Mouse (Mus musculus): ENCODE measurements around the gene Mxd3. TPM values are rescaled to one million over a fixed set of nuclear protein-coding genes. Genes with fewer than 3 reads are reported as not detected.

Mxd3 gene
- total and polyA plus RNA-seq, 3 experiments, result 3.9 to 9.3 TPM; not detected in 1

DNA sequence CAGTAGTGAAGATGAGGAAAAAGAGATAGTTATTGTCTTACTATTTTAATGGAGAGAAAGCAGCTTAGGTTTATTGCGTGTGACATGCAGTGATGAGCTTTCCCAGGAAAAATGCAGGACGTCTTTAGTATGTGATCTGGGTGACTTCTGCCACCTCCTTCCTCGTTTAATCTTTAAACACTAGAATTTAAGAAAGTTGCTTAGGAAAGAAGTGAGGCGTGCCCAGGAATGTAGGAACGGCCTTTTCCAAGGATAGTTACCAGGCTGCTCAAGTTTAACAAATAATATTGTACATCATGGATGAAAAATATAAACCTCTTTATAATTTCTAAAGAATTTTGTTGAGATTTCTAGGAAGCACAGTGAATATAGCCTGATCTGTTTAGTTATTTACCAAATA lies 28.7 kb downstream of the Mxd3 start:
- no peak for DNase-seq (ENCODE audit: low read depth, low spot score)
- Histone ChIP-seq H3K4me3 (ENCODE audit: control insufficient read depth in 1 of 2, insufficient read depth in 1 of 2, low read depth in 2 of 2, low read length in 2 of 2) (no peak overlapping the region), H3K79me2 (ENCODE audit: control insufficient read depth, insufficient read depth, low read length, poor library complexity) (no peaks in the 10 kb centered on the region), H3K9me3 (replicated peaks; ENCODE audit: insufficient read depth, low read length) (no peaks in the 10 kb centered on the region), H3K9ac (ENCODE audit: control insufficient read depth, low read depth, low read length, poor library complexity, severe bottlenecking) (no peak overlapping the region), H3K4me1 (ENCODE audit: control insufficient read depth in 1 of 2, insufficient read depth in 2 of 2, low read length in 2 of 2) (no peaks in the 10 kb centered on the region), H3K27ac (ENCODE audit: control insufficient read depth, low read depth, low read length) (no peak overlapping the region), H3K27me3 (ENCODE audit: control insufficient read depth in 1 of 2, insufficient read depth in 2 of 2, low read length in 2 of 2) (no peaks in the 10 kb centered on the region), H3K36me3 (ENCODE audit: control insufficient read depth in 1 of 2, insufficient read depth in 2 of 2, low read length in 2 of 2) (no peaks in the 10 kb centered on the region; a peak in 2 of 4 replicates)
- TF ChIP-seq ZNF384 (IDR thresholded peaks at IDR 0.05; ENCODE audit: low read depth, low read length), result no peak
- TF ChIP-seq CTCF (IDR thresholded peaks at IDR 0.05 in 2 of 3, conservative IDR thresholded peaks at IDR 0.05 in 1 of 3; ENCODE audit: control insufficient read depth in 1 of 3, insufficient read depth in 1 of 3, low read depth in 2 of 3, low read length in 3 of 3, poor library complexity in 1 of 3, severe bottlenecking in 1 of 3), result no peak
- no peak for TF ChIP-seq POLR2AphosphoS2 (IDR thresholded peaks at IDR 0.05; ENCODE audit: low read length)
- TF ChIP-seq BHLHE40 (IDR thresholded peaks at IDR 0.05; ENCODE audit: borderline replicate concordance, low read depth, low read length), result no peak
- no peak for TF ChIP-seq POLR2AphosphoS5 (IDR thresholded peaks at IDR 0.05; ENCODE audit: borderline replicate concordance, low read depth, low read length)
- TF ChIP-seq EP300 (IDR thresholded peaks at IDR 0.05; ENCODE audit: low read depth in 1 of 2, low read length in 2 of 2), result no peak

GRCm38 (mm10) chr13:55296760-55297159 lies 32.9 kb downstream of the Mxd3 start:
- H3K27me3 ChIP-seq (ENCODE audit: control insufficient read depth in 1 of 2, insufficient read depth in 2 of 2, low read length in 2 of 2), result no peaks in the 10 kb centered on the region
- DNase-seq (ENCODE audit: low read depth, low spot score), result no peak
- no peaks in the 10 kb centered on the region for H3K9me3 ChIP-seq (replicated peaks; ENCODE audit: insufficient read depth, low read length)
- H3K27ac ChIP-seq (ENCODE audit: control insufficient read depth, low read depth, low read length), result no peak overlapping the region
- H3K4me1 ChIP-seq (ENCODE audit: control insufficient read depth in 1 of 2, insufficient read depth in 2 of 2, low read length in 2 of 2), result no peaks in the 10 kb centered on the region
- no peak for TF ChIP-seq ETS1 (IDR thresholded peaks at IDR 0.05; ENCODE audit: low read depth, low read length)
- TF ChIP-seq MAFK (IDR thresholded peaks at IDR 0.05; ENCODE audit: borderline replicate concordance, low read depth, low read length), result peak; percentile 99
- no peak overlapping the region for H3K4me3 ChIP-seq (ENCODE audit: control insufficient read depth in 1 of 2, insufficient read depth in 1 of 2, low read depth in 2 of 2, low read length in 2 of 2)
- peaks cover 0 to 4% of the 10 kb centered on the region in 2 experiments; a peak in 1 of 4 replicates for H3K36me3 ChIP-seq (ENCODE audit: control insufficient read depth in 1 of 2, insufficient read depth in 2 of 2, low read length in 2 of 2)
- no peaks in the 10 kb centered on the region for H3K79me2 ChIP-seq (ENCODE audit: control insufficient read depth, insufficient read depth, low read length, poor library complexity)
- H3K9ac ChIP-seq (ENCODE audit: control insufficient read depth, low read depth, low read length, poor library complexity, severe bottlenecking), result no peak overlapping the region

GRCm38 (mm10) chr13:55288854-55289253 lies 40.8 kb downstream of the Mxd3 start:
- TF ChIP-seq ZNF384 (IDR thresholded peaks at IDR 0.05; ENCODE audit: low read depth, low read length), result peak; percentile 94
- TF ChIP-seq MAFK (IDR thresholded peaks at IDR 0.05; ENCODE audit: borderline replicate concordance, low read depth, low read length), result no peak
- TF ChIP-seq SIN3A (IDR thresholded peaks at IDR 0.05; ENCODE audit: low read length), result no peak
- no peak for TF ChIP-seq POLR2AphosphoS5 (IDR thresholded peaks at IDR 0.05; ENCODE audit: borderline replicate concordance, low read depth, low read length)
- TF ChIP-seq CTCF (IDR thresholded peaks at IDR 0.05 in 2 of 3, conservative IDR thresholded peaks at IDR 0.05 in 1 of 3; ENCODE audit: control insufficient read depth in 1 of 3, insufficient read depth in 1 of 3, low read depth in 2 of 3, low read length in 3 of 3, poor library complexity in 1 of 3, severe bottlenecking in 1 of 3), result peak in 1 of 3 experiments; percentile 37; a peak in 2 of 6 replicates
- TF ChIP-seq SMC3 (IDR thresholded peaks at IDR 0.05; ENCODE audit: low read depth, low read length), result 0 out of 2 replicates have a peak, but pooled peaks have one; percentile 21
- H3K27ac ChIP-seq (ENCODE audit: control insufficient read depth, low read depth, low read length), result no peak overlapping the region
- H3K4me3 ChIP-seq (ENCODE audit: control insufficient read depth in 1 of 2, insufficient read depth in 1 of 2, low read depth in 2 of 2, low read length in 2 of 2), result peak overlapping the region in 1 of 2 experiments; percentile 45; a peak in 2 of 4 replicates
- H3K36me3 ChIP-seq (ENCODE audit: control insufficient read depth in 1 of 2, insufficient read depth in 2 of 2, low read length in 2 of 2), result peaks cover 0 to 2% of the 10 kb centered on the region in 2 experiments; a peak in 1 of 4 replicates
- no peaks in the 10 kb centered on the region for H3K4me1 ChIP-seq (ENCODE audit: control insufficient read depth in 1 of 2, insufficient read depth in 2 of 2, low read length in 2 of 2)
- H3K9ac ChIP-seq (ENCODE audit: control insufficient read depth, low read depth, low read length, poor library complexity, severe bottlenecking), result no peak overlapping the region
- no peaks in the 10 kb centered on the region for H3K27me3 ChIP-seq (ENCODE audit: control insufficient read depth in 1 of 2, insufficient read depth in 2 of 2, low read length in 2 of 2)
- H3K9me3 ChIP-seq (replicated peaks; ENCODE audit: insufficient read depth, low read length), result no peaks in the 10 kb centered on the region
- peak; percentile 55 for DNase-seq (ENCODE audit: low read depth, low spot score)
- no peaks in the 10 kb centered on the region for H3K79me2 ChIP-seq (ENCODE audit: control insufficient read depth, insufficient read depth, low read length, poor library complexity)

All from MEL (cell line).